Comparison of ENCODE assay signal across 8 mouse cellular contexts in the genomic region with DNA sequence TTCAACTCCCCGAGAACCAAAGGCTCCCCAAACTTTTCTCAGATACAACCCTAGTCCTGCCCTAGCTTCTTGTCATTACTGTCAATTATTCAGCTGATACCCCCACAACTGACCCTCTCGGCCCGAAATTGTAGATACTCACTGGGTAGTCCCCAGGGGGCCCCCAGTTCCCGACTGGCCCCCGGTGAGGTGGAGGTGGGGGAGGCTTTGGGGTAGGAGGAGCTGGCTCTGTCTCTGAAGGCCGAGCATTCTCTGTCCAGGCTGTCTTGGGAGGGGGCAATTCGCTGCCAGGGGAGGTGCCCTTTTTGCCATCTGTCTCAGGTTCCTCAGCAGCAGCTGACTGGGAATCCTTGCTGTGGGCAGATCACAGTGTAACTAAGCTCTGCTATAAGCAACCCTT.
"Had no signal": no experiment of that assay in that cellular context is flagged by ENCODE, and none has a peak within 500 bp of the region (broad histone marks: within the 10 kb centered on the region; RNA-seq: fewer than 3 reads in every experiment).

No protein-coding gene starts in this region.

- DNase-seq: lung, adult 18-20 months; lung, embryonic 14.5 days; lung, postnatal 10 days; midbrain, embryonic 14.5 days; right cerebral cortex, postnatal 14 days; thymus, adult 2 months; thymus, postnatal 25 days; thymus, postnatal 4 days had no signal
